Mouse (Mus musculus): ENCODE measurements around the gene Mgat2. TPM values are rescaled to one million over a fixed set of nuclear protein-coding genes. Genes with fewer than 3 reads are reported as not detected.
"Not testable (repeated sequence)": the region's sequence is repeated elsewhere in the genome, so short reads cannot be mapped to it uniquely, and the experiment has no call there.

Gene Mgat2
- polyA plus RNA-seq, 1 experiment from 2014 or later: 35.8 TPM

GRCm38 (mm10) chr12:69158366-69158764 lies 25.6 kb upstream of the Mgat2 start:
- Histone ChIP-seq H3K4me3 (ENCODE audit: low read length) (peak overlapping the region; percentile 68), H3K9me3 (ENCODE audit: control insufficient read depth, low read length) (no peaks in the 10 kb centered on the region), H3K36me3 (ENCODE audit: control insufficient read depth, insufficient read depth, low read length) (peaks cover 14% of the 10 kb centered on the region), H3K27me3 (replicated peaks; ENCODE audit: control insufficient read depth, insufficient read depth, low read length) (no peaks in the 10 kb centered on the region), H3K9ac (ENCODE audit: low read depth, low read length) (peak overlapping the region; percentile 87), H3K4me1 (ENCODE audit: control insufficient read depth, insufficient read depth, low read depth, low read length) (peaks cover 7% of the 10 kb centered on the region), H3K4me2 (ENCODE audit: low read length) (peak overlapping the region; percentile 71), H3K27ac (ENCODE audit: low read depth, low read length) (peak overlapping the region; percentile 89)
- ATAC-seq: no peak; the same call in 1 of the 2 replicates
- 1% methylated on average over 19 of the region's 19 CpGs for WGBS

- H3K27ac ChIP-seq (ENCODE audit: low read depth, low read length): peak within 1 kb of the TSS; percentile 89
- peak within 1 kb of the TSS; percentile 87 for H3K9ac ChIP-seq (ENCODE audit: low read depth, low read length)
- H3K9me3 ChIP-seq (ENCODE audit: control insufficient read depth, low read length); H3K27me3 ChIP-seq (replicated peaks; ENCODE audit: control insufficient read depth, insufficient read depth, low read length); H3K4me1 ChIP-seq (ENCODE audit: control insufficient read depth, insufficient read depth, low read depth, low read length): not testable (repeated sequence)
- peak within 1 kb of the TSS; percentile 71 for H3K4me2 ChIP-seq (ENCODE audit: low read length)
- 0% methylated on average over 55 of the region's 68 CpGs for WGBS
- ATAC-seq: peak; percentile 99
- peak within 1 kb of the TSS; percentile 68 for H3K4me3 ChIP-seq (ENCODE audit: low read length)
- H3K36me3 ChIP-seq (ENCODE audit: control insufficient read depth, insufficient read depth, low read length): peaks cover 14% of the 10 kb centered on the region
These were observed 25.0 kb upstream of the Mgat2 start, which contains the start of gene Rps29 for GRCm38 (mm10) chr12:69158765-69159577. TSS of gene Rps29 (minus strand) at chr12:69159186.

- no peak for ATAC-seq
- no peaks in the 10 kb centered on the region for H3K27me3 ChIP-seq (replicated peaks; ENCODE audit: control insufficient read depth, insufficient read depth, low read length)
- no peaks in the 10 kb centered on the region for H3K9me3 ChIP-seq (ENCODE audit: control insufficient read depth, low read length)
- no peak overlapping the region for H3K9ac ChIP-seq (ENCODE audit: low read depth, low read length)
- H3K27ac ChIP-seq (ENCODE audit: low read depth, low read length): no peak overlapping the region
- peak overlapping the region; percentile 42 for H3K4me2 ChIP-seq (ENCODE audit: low read length)
- 4% methylated on average over 9 of the region's 9 CpGs for WGBS
- H3K36me3 ChIP-seq (ENCODE audit: control insufficient read depth, insufficient read depth, low read length): peaks cover 14% of the 10 kb centered on the region
- peak overlapping the region; percentile 22 for H3K4me3 ChIP-seq (ENCODE audit: low read length)
- peaks cover 7% of the 10 kb centered on the region for H3K4me1 ChIP-seq (ENCODE audit: control insufficient read depth, insufficient read depth, low read depth, low read length)
These were observed 24.4 kb upstream of the Mgat2 start for GRCm38 (mm10) chr12:69159578-69159940.

- not testable (repeated sequence) for H3K9ac ChIP-seq (ENCODE audit: low read depth, low read length); H3K4me1 ChIP-seq (ENCODE audit: control insufficient read depth, insufficient read depth, low read depth, low read length); H3K4me3 ChIP-seq (ENCODE audit: low read length); H3K27ac ChIP-seq (ENCODE audit: low read depth, low read length); H3K27me3 ChIP-seq (replicated peaks; ENCODE audit: control insufficient read depth, insufficient read depth, low read length); H3K4me2 ChIP-seq (ENCODE audit: low read length); H3K9me3 ChIP-seq (ENCODE audit: control insufficient read depth, low read length); ATAC-seq
- peaks cover 14% of the 10 kb centered on the region for H3K36me3 ChIP-seq (ENCODE audit: control insufficient read depth, insufficient read depth, low read length)
- WGBS: 82% methylated on average over 2 of the region's 2 CpGs
These were observed 23.3 kb upstream of the Mgat2 start for GRCm38 (mm10) chr12:69160677-69161076.

GRCm38 (mm10) chr12:69163586-69163985 lies 20.4 kb upstream of the Mgat2 start:
- ATAC-seq; H3K27ac ChIP-seq (ENCODE audit: low read depth, low read length); H3K4me1 ChIP-seq (ENCODE audit: control insufficient read depth, insufficient read depth, low read depth, low read length); H3K9ac ChIP-seq (ENCODE audit: low read depth, low read length); H3K36me3 ChIP-seq (ENCODE audit: control insufficient read depth, insufficient read depth, low read length); H3K9me3 ChIP-seq (ENCODE audit: control insufficient read depth, low read length); H3K4me2 ChIP-seq (ENCODE audit: low read length); H3K27me3 ChIP-seq (replicated peaks; ENCODE audit: control insufficient read depth, insufficient read depth, low read length); H3K4me3 ChIP-seq (ENCODE audit: low read length): not testable (repeated sequence)
- WGBS: 88% methylated on average over 4 of the region's 4 CpGs

GRCm38 (mm10) chr12:69164904-69165303 lies 19.1 kb upstream of the Mgat2 start:
- Histone ChIP-seq H3K27ac (ENCODE audit: low read depth, low read length) (no peak overlapping the region), H3K4me1 (ENCODE audit: control insufficient read depth, insufficient read depth, low read depth, low read length) (peaks cover 8% of the 10 kb centered on the region), H3K9me3 (ENCODE audit: control insufficient read depth, low read length) (no peaks in the 10 kb centered on the region), H3K36me3 (ENCODE audit: control insufficient read depth, insufficient read depth, low read length) (no peaks in the 10 kb centered on the region), H3K4me3 (ENCODE audit: low read length) (no peak overlapping the region), H3K27me3 (replicated peaks; ENCODE audit: control insufficient read depth, insufficient read depth, low read length) (no peaks in the 10 kb centered on the region), H3K4me2 (ENCODE audit: low read length) (no peak overlapping the region), H3K9ac (ENCODE audit: low read depth, low read length) (no peak overlapping the region)
- ATAC-seq: no peak
- 65% methylated on average over 3 of the region's 3 CpGs for WGBS

GRCm38 (mm10) chr12:69166861-69167581 lies 16.9 kb upstream of the Mgat2 start:
- 72% methylated on average over 8 of the region's 8 CpGs for WGBS
- not testable (repeated sequence) for H3K4me1 ChIP-seq (ENCODE audit: control insufficient read depth, insufficient read depth, low read depth, low read length); H3K9me3 ChIP-seq (ENCODE audit: control insufficient read depth, low read length); ATAC-seq; H3K4me3 ChIP-seq (ENCODE audit: low read length); H3K4me2 ChIP-seq (ENCODE audit: low read length); H3K27ac ChIP-seq (ENCODE audit: low read depth, low read length); H3K36me3 ChIP-seq (ENCODE audit: control insufficient read depth, insufficient read depth, low read length); H3K9ac ChIP-seq (ENCODE audit: low read depth, low read length); H3K27me3 ChIP-seq (replicated peaks; ENCODE audit: control insufficient read depth, insufficient read depth, low read length)

- Histone ChIP-seq H3K27ac (ENCODE audit: low read depth, low read length) (peak overlapping the region; percentile 48), H3K9me3 (ENCODE audit: control insufficient read depth, low read length) (no peaks in the 10 kb centered on the region), H3K4me3 (ENCODE audit: low read length) (peak overlapping the region; percentile 77), H3K4me1 (ENCODE audit: control insufficient read depth, insufficient read depth, low read depth, low read length) (peaks cover 8% of the 10 kb centered on the region), H3K4me2 (ENCODE audit: low read length) (peak overlapping the region; percentile 95), H3K27me3 (replicated peaks; ENCODE audit: control insufficient read depth, insufficient read depth, low read length) (no peaks in the 10 kb centered on the region), H3K9ac (ENCODE audit: low read depth, low read length) (peak overlapping the region; percentile 74), H3K36me3 (ENCODE audit: control insufficient read depth, insufficient read depth, low read length) (no peaks in the 10 kb centered on the region)
- 7% methylated on average over 18 of the region's 18 CpGs for WGBS
- ATAC-seq: peak; percentile 73
These were observed 16.1 kb upstream of the Mgat2 start for GRCm38 (mm10) chr12:69167656-69168460.
